Mouse (Mus musculus): Measurements from ENCODE around the gene Flywch2. TPM values are rescaled to one million over a fixed set of nuclear protein-coding genes. Genes with fewer than 3 reads are reported as not detected.
"Not testable (repeated sequence)": the region's sequence is repeated elsewhere in the genome, so short reads cannot be mapped to it uniquely, and the experiment has no call there.

Gene Flywch2
- polyA plus RNA-seq, 2 experiments from 2014 or later = 3.4 to 3.5 TPM

- peak; percentile 66 for ATAC-seq
Measured at GRCm38 (mm10) chr17:23790269-23791078, 4.6 kb upstream of the Flywch2 start, which contains the start of gene Srrm2. TSS of gene Srrm2 (plus strand) at chr17:23790532.

- no peak for ATAC-seq
Measured at GRCm38 (mm10) chr17:23789749-23790268, 3.9 kb upstream of the Flywch2 start.

- no peak for ATAC-seq
Measured at GRCm38 (mm10) chr17:23788973-23789372, 3.1 kb upstream of the Flywch2 start.

GRCm38 (mm10) chr17:23786510-23786931 is 640 bp upstream of the Flywch2 start:
- ATAC-seq = no peak

- no peak for ATAC-seq
Measured at GRCm38 (mm10) chr17:23783352-23783751, 2.5 kb downstream of the Flywch2 start.

- no peak for ATAC-seq
Measured at GRCm38 (mm10) chr17:23778447-23778846, 7.4 kb downstream of the Flywch2 start.

- ATAC-seq = no peak
Measured at GRCm38 (mm10) chr17:23777141-23777540, 8.7 kb downstream of the Flywch2 start.

GRCm38 (mm10) chr17:23776216-23776615 is 9.7 kb downstream of the Flywch2 start:
- ATAC-seq = no peak

- ATAC-seq = peak; percentile 65
Measured at GRCm38 (mm10) chr17:23774090-23774489, 11.8 kb downstream of the Flywch2 start.

GRCm38 (mm10) chr17:23773676-23774075 is 12.2 kb downstream of the Flywch2 start:
- ATAC-seq = no peak

- not testable (repeated sequence) for ATAC-seq
Measured at GRCm38 (mm10) chr17:23772219-23772556, 13.7 kb downstream of the Flywch2 start.

- ATAC-seq = peak; percentile 95
Measured at GRCm38 (mm10) chr17:23771284-23772218, 14.3 kb downstream of the Flywch2 start, which contains the start of gene Flywch1. TSS of gene Flywch1 (minus strand) at chr17:23771602.

GRCm38 (mm10) chr17:23770896-23771283 is 15.0 kb downstream of the Flywch2 start:
- peak; percentile 2 for ATAC-seq

GRCm38 (mm10) chr17:23770493-23770892 is 15.4 kb downstream of the Flywch2 start:
- no peak for ATAC-seq

- no peak for ATAC-seq
Measured at GRCm38 (mm10) chr17:23762976-23763375, 22.9 kb downstream of the Flywch2 start.

- ATAC-seq = no peak
Measured at GRCm38 (mm10) chr17:23761155-23761554, 24.7 kb downstream of the Flywch2 start.

- ATAC-seq = no peak
Measured at GRCm38 (mm10) chr17:23760231-23760630, 25.6 kb downstream of the Flywch2 start.

GRCm38 (mm10) chr17:23758801-23759200 is 27.1 kb downstream of the Flywch2 start:
- no peak for ATAC-seq

- no peak for ATAC-seq
Measured at GRCm38 (mm10) chr17:23757581-23757980, 28.3 kb downstream of the Flywch2 start.

- no peak for ATAC-seq
Measured at GRCm38 (mm10) chr17:23755689-23756088, 30.2 kb downstream of the Flywch2 start.

GRCm38 (mm10) chr17:23749400-23750191 is 36.3 kb downstream of the Flywch2 start:
- ATAC-seq = no peak
